Mouse (Mus musculus) lung, postnatal 0 days (tissue): ENCODE results near the gene Ppp2r2d.

Experiments used
- CTCF ChIP-seq: IDR thresholded peaks from 2 replicates; pipeline ENCODE4 v1.5.1; 2016; ENCODE audit warnings: antibody characterized with exemption, mild to moderate bottlenecking
- EP300 ChIP-seq: IDR thresholded peaks from 2 replicates; pipeline ENCODE4 v1.6.1; 2016; ENCODE audit warnings: antibody characterized with exemption, mild to moderate bottlenecking, control low read depth

GRCm38 (mm10) chr7:138898743-138899142 lies 52.9 kb downstream of the Ppp2r2d start:
- TF ChIP-seq CTCF (no peak), EP300 (no peak)
